Mouse (Mus musculus) megakaryocyte, embryonic 14.5 days (primary cell): ENCODE results near the gene Tmem45b. TPM values are rescaled to one million over a fixed set of nuclear protein-coding genes. Genes with fewer than 3 reads are reported as not detected.

Experiments used
- H3K27me3 ChIP-seq: replicated peaks from 2 replicates; pipeline ENCODE3; 2012; ENCODE audit warnings: inconsistent platforms
- H3K36me3 ChIP-seq: replicated peaks from 2 replicates; pipeline ENCODE3; 2012; ENCODE audit warnings: low read length, inconsistent platforms, mixed read lengths
- H3K4me1 ChIP-seq: 2 replicates; pipeline ENCODE4 v1.6.1; 2012; ENCODE audit warnings: inconsistent platforms
- H3K4me3 ChIP-seq: replicated peaks from 2 replicates; pipeline ENCODE3; 2012; ENCODE audit warnings: moderate library complexity, mild to moderate bottlenecking, inconsistent platforms
- H3K9me3 ChIP-seq: 2 replicates; pipeline ENCODE4 v1.6.1; 2012; ENCODE audit warnings: inconsistent platforms
- FLI1 ChIP-seq: IDR thresholded peaks from 2 replicates; pipeline ENCODE4 v1.6.1; 2012; ENCODE audit warnings: low read length, inconsistent platforms, mixed read lengths
- GATA1 ChIP-seq: IDR thresholded peaks from 3 replicates; pipeline ENCODE4 v1.6.1; 2012; ENCODE audit warnings: mixed read lengths, low read length, inconsistent platforms, borderline replicate concordance
- polyA plus RNA-seq: library from polyadenylated mRNA; stranded (reverse); fragments of >175 nt; gene quantifications from 2 replicates; pipeline ENCODE4 v1.2.3, GENCODE M21; 2012; ENCODE audit warnings: low replicate concordance; ENCODE audit not compliant: insufficient read depth

Gene Tmem45b
- polyA plus RNA-seq, 1 experiment = not detected

GRCm38 (mm10) chr9:31439341-31439740, 24.9 kb downstream of the Tmem45b start:
- H3K9me3 ChIP-seq = 0 out of 2 replicates have a peak, but pooled peaks cover 6% of the 10 kb centered on the region
- no peaks in the 10 kb centered on the region for H3K36me3 ChIP-seq
- peaks cover 2% of the 10 kb centered on the region for H3K27me3 ChIP-seq
- no peak overlapping the region for H3K4me3 ChIP-seq
- H3K4me1 ChIP-seq = no peaks in the 10 kb centered on the region
- TF ChIP-seq FLI1 (no peak), GATA1 (no peak)

GRCm38 (mm10) chr9:31438834-31439233, 25.4 kb downstream of the Tmem45b start:
- H3K4me1 ChIP-seq = no peaks in the 10 kb centered on the region
- TF ChIP-seq GATA1 = no peak
- no peak for TF ChIP-seq FLI1
- H3K9me3 ChIP-seq = 0 out of 2 replicates have a peak, but pooled peaks cover 6% of the 10 kb centered on the region
- peaks cover 2% of the 10 kb centered on the region for H3K27me3 ChIP-seq
- H3K4me3 ChIP-seq = no peak overlapping the region
- H3K36me3 ChIP-seq = no peaks in the 10 kb centered on the region

- Histone ChIP-seq H3K4me1 (no peaks in the 10 kb centered on the region), H3K4me3 (no peak overlapping the region), H3K27me3 (peaks cover 2% of the 10 kb centered on the region), H3K9me3 (0 out of 2 replicates have a peak, but pooled peaks cover 6% of the 10 kb centered on the region), H3K36me3 (no peaks in the 10 kb centered on the region)
- TF ChIP-seq FLI1 = no peak
- no peak for TF ChIP-seq GATA1
Observed at GRCm38 (mm10) chr9:31437861-31438260, 26.4 kb downstream of the Tmem45b start.

DNA sequence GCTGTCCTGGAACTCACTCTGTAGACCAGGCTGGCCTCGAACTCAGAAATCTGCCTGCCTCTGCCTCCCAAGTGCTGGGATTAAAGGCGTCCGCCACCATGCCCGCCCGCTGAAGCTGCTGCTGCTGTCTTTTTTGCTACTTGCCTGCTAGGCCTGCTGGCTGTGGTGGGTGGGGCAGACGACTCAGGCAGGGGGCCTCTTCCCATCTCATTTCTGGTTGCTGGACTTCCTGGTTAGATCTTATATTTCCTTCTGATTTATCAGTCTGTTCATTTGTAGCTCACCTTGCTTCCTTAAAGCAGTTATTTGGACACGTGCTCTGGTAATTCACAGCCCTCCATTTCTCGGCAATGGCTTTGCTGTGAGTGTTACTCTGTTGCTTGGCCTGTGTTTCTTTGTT, 28.8 kb downstream of the Tmem45b start:
- no peaks in the 10 kb centered on the region for H3K36me3 ChIP-seq
- 0 out of 2 replicates have a peak, but pooled peaks cover 2% of the 10 kb centered on the region for H3K9me3 ChIP-seq
- no peak overlapping the region for H3K4me3 ChIP-seq
- TF ChIP-seq GATA1 (no peak), FLI1 (no peak)
- H3K4me1 ChIP-seq = no peaks in the 10 kb centered on the region
- H3K27me3 ChIP-seq = peaks cover 11% of the 10 kb centered on the region

DNA sequence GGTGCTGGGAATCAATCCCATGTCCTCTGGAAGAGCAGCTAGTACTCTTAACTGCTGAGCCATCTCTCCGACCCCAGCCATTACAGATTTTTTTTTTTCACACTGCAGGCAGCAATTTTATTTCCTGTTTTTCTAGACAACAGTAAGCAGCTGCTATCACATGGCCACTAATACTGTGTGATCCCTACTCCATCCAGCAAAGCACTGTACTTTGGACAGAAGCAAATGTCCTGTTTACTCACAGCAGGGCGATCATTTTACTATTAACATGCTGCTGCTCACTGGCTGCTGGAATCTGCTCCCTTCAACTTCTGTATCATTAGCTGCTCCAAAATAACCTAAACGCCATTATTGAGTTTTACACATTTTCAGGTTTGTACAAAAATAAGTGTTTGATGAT, 30.8 kb downstream of the Tmem45b start:
- Histone ChIP-seq H3K36me3 (no peaks in the 10 kb centered on the region), H3K9me3 (no peaks in the 10 kb centered on the region), H3K4me3 (no peak overlapping the region), H3K27me3 (peaks cover 9% of the 10 kb centered on the region), H3K4me1 (no peaks in the 10 kb centered on the region)
- TF ChIP-seq FLI1 (no peak), GATA1 (no peak)

DNA sequence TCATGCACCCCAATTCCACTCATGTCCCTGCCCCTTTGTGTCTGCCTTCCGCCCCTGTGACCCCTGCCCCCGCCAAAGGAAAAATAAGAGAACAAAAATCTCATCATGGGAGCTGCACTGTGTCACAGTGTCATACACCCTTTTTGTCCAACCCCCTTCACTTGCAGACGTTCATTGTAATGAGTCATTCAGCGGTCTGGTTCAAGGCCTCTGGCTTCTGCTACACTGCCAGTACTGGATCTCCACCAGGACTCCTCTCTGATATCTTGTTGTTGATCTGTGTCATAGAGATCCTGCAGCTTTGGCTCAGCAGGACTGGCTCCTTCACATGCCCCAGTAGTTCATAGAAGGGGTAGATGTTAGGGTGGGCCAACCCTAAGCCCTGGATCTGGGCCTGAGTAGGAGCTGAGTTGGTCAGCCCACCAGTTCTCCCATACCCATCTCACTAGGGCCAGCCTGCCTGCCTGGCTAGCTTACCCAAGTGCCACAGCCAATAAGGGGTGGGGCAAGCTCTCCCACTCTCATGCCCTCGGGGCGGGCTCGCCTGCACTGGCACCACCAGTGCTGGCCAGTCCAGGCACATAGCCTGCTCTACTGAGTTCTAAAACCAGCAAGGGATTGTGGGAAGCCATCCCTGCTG, 31.8 kb downstream of the Tmem45b start:
- no peak for TF ChIP-seq GATA1
- no peak for TF ChIP-seq FLI1
- no peaks in the 10 kb centered on the region for H3K4me1 ChIP-seq
- H3K36me3 ChIP-seq = no peaks in the 10 kb centered on the region
- peaks cover 9% of the 10 kb centered on the region for H3K27me3 ChIP-seq
- H3K4me3 ChIP-seq = no peak overlapping the region
- H3K9me3 ChIP-seq = no peaks in the 10 kb centered on the region

GRCm38 (mm10) chr9:31431751-31432150, 32.5 kb downstream of the Tmem45b start:
- Histone ChIP-seq H3K27me3 (peaks cover 9% of the 10 kb centered on the region), H3K9me3 (no peaks in the 10 kb centered on the region), H3K4me1 (no peaks in the 10 kb centered on the region), H3K4me3 (no peak overlapping the region), H3K36me3 (no peaks in the 10 kb centered on the region)
- TF ChIP-seq FLI1 = no peak
- TF ChIP-seq GATA1 = no peak

GRCm38 (mm10) chr9:31430011-31430410, 34.3 kb downstream of the Tmem45b start:
- no peaks in the 10 kb centered on the region for H3K4me1 ChIP-seq
- peaks cover 9% of the 10 kb centered on the region for H3K27me3 ChIP-seq
- H3K4me3 ChIP-seq = no peak overlapping the region
- H3K9me3 ChIP-seq = no peaks in the 10 kb centered on the region
- TF ChIP-seq FLI1 (no peak), GATA1 (no peak)
- no peaks in the 10 kb centered on the region for H3K36me3 ChIP-seq

DNA sequence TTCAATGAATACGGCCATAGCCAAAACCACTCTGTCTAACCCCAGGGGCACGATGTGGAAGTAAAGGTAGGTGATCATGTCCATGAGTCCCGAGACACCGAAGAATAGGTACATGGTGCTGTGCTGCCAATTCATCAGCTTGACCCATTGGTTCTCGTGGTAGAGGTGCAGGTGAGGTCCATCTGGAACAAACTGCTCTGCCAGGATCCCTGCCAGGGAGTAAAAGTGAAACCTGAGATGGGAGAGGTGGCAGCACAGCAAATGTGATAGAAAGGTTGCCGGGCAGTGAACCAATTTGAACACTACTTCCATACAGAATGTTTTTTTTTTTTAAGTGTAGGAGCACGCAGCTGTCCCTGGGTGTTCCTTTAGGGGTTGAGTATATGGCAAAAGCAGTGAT, 35.3 kb downstream of the Tmem45b start:
- no peak for TF ChIP-seq GATA1
- TF ChIP-seq FLI1 = no peak
- H3K27me3 ChIP-seq = peaks cover 9% of the 10 kb centered on the region
- peaks cover 9% of the 10 kb centered on the region for H3K36me3 ChIP-seq
- H3K4me3 ChIP-seq = no peak overlapping the region
- H3K4me1 ChIP-seq = no peaks in the 10 kb centered on the region
- H3K9me3 ChIP-seq = no peaks in the 10 kb centered on the region

- Histone ChIP-seq H3K36me3 (peaks cover 71% of the 10 kb centered on the region), H3K27me3 (no peaks in the 10 kb centered on the region), H3K9me3 (no peaks in the 10 kb centered on the region), H3K4me1 (no peaks in the 10 kb centered on the region), H3K4me3 (no peak overlapping the region)
- TF ChIP-seq GATA1 = no peak
- TF ChIP-seq FLI1 = no peak
Observed at GRCm38 (mm10) chr9:31422143-31422542, 42.1 kb downstream of the Tmem45b start.
